Mouse (Mus musculus) limb, embryonic 14.5 days (tissue): Measurements from ENCODE around the gene Lrp2bp. TPM values are rescaled to one million over a fixed set of nuclear protein-coding genes. Genes with fewer than 3 reads are reported as not detected.

Source experiments
- ATAC-seq: fragments of 200-750 bp; cut with Nextera tagmentation; 2 replicates; pipeline ENCODE4 v1.8.0; 2017; ENCODE audit warnings: low read depth, moderate number of reproducible peaks, moderate TSS enrichment; ENCODE audit not compliant: low FRiP score
- DNase-seq: peaks from one replicate; pipeline ENCODE4 v3.0.0-alpha.2; 2015; ENCODE audit warnings: low spot score
- H3K27ac ChIP-seq: fragments of 300-500 bp; sonication (generic); replicated peaks from 2 replicates; pipeline ENCODE4 v1.5.1; 2014; ENCODE audit warnings: low read depth, mild to moderate bottlenecking, low read length, moderate library complexity, mixed read lengths
- H3K27me3 ChIP-seq: fragments of 300-500 bp; sonication (generic); 2 replicates; pipeline ENCODE4 v1.6.1; 2014; ENCODE audit warnings: low read length, mixed read lengths; ENCODE audit not compliant: control insufficient read depth, insufficient read depth
- H3K36me3 ChIP-seq: fragments of 300-500 bp; sonication (generic); 2 replicates; pipeline ENCODE4 v1.6.1; 2014; ENCODE audit warnings: mild to moderate bottlenecking, low read length, moderate library complexity, mixed read lengths; ENCODE audit not compliant: control insufficient read depth, insufficient read depth
- H3K4me1 ChIP-seq: fragments of 300-500 bp; sonication (generic); 2 replicates; pipeline ENCODE4 v1.6.1; 2014; ENCODE audit warnings: antibody characterized with exemption, low read length, mixed read lengths; ENCODE audit not compliant: control insufficient read depth, insufficient read depth
- H3K4me2 ChIP-seq: fragments of 300-500 bp; sonication (generic); replicated peaks from 2 replicates; pipeline ENCODE4 v1.6.1; 2014; ENCODE audit warnings: low read depth, mild to moderate bottlenecking, low read length, moderate library complexity; ENCODE audit not compliant: severe bottlenecking
- H3K4me3 ChIP-seq: fragments of 300-500 bp; sonication (generic); replicated peaks from 2 replicates; pipeline ENCODE4 v1.5.1; 2014; ENCODE audit warnings: low read length
- H3K9ac ChIP-seq: fragments of 300-500 bp; sonication (generic); 2 replicates; pipeline ENCODE4 v1.6.1; 2014; ENCODE audit warnings: mild to moderate bottlenecking, low read depth, low read length, moderate library complexity; ENCODE audit not compliant: severe bottlenecking
- H3K9me3 ChIP-seq: fragments of 300-500 bp; sonication (generic); 2 replicates; pipeline ENCODE4 v1.6.1; 2016; ENCODE audit warnings: low read length; ENCODE audit not compliant: control insufficient read depth
- POLR2A ChIP-seq: fragments of 200-500 bp; IDR thresholded peaks from 2 replicates; pipeline ENCODE4 v1.8.0; 2012; ENCODE audit warnings: inconsistent platforms, mild to moderate bottlenecking, moderate library complexity, borderline replicate concordance; ENCODE audit not compliant: insufficient read depth, insufficient read length; ENCODE audit errors: extremely low read depth
- WGBS: fragments of 180-500 bp; shearing (Covaris S2); extraction: QIAGEN DNeasy Blood & Tissue Kit; methylation state at CpG from one replicate; pipeline ENCODE4 v1.1.7; 2014; 5-methylcytosine and 5-hydroxymethylcytosine counted together
- polyA plus RNA-seq, 2 experiments: library from polyadenylated mRNA; depleted of rRNA in 1 of 2; stranded (reverse) in 1 of 2; unstranded in 1 of 2; fragments of >200 nt; fragmentation: Nextera tagmentation in 1 of 2; extraction: Ambion mirVana in 1 of 2; gene quantifications; 2 replicates each; pipeline versions ENCODE4 v1.2.1 to v1.2.3; 2012 to 2014

The Lrp2bp gene
- polyA plus RNA-seq, 2 experiments = 0.29 to 0.40 TPM

GRCm38 (mm10) chr8:45975837-45976468 is 23.1 kb upstream of the Lrp2bp start:
- H3K4me3 ChIP-seq = peak overlapping the region; percentile 71
- ATAC-seq (no peak), DNase-seq (peak; percentile 57)
- H3K4me2 ChIP-seq = peak overlapping the region; percentile 65
- no peaks in the 10 kb centered on the region for H3K9me3 ChIP-seq
- WGBS = 58% methylated on average over 11 of the region's 11 CpGs
- H3K36me3 ChIP-seq = peaks cover 13% of the 10 kb centered on the region
- peak overlapping the region; percentile 76 for H3K9ac ChIP-seq
- peaks cover 12% of the 10 kb centered on the region for H3K4me1 ChIP-seq
- TF ChIP-seq POLR2A = no peak
- H3K27ac ChIP-seq = peak overlapping the region; percentile 48
- no peaks in the 10 kb centered on the region for H3K27me3 ChIP-seq

GRCm38 (mm10) chr8:45986665-45987064 is 12.4 kb upstream of the Lrp2bp start:
- Histone ChIP-seq H3K4me1 (no peaks in the 10 kb centered on the region), H3K4me3 (no peak overlapping the region), H3K27me3 (no peaks in the 10 kb centered on the region), H3K27ac (no peak overlapping the region), H3K4me2 (no peak overlapping the region), H3K9ac (no peak overlapping the region), H3K36me3 (peaks cover 58% of the 10 kb centered on the region), H3K9me3 (no peaks in the 10 kb centered on the region)
- no peak for ATAC-seq
- no peak for TF ChIP-seq POLR2A
- 50% methylated on average over 3 of the region's 3 CpGs for WGBS
- DNase-seq = no peak

- H3K4me2 ChIP-seq = no peak overlapping the region
- no peak overlapping the region for H3K27ac ChIP-seq
- peaks cover 49% of the 10 kb centered on the region for H3K36me3 ChIP-seq
- H3K9ac ChIP-seq = no peak overlapping the region
- H3K9me3 ChIP-seq = no peaks in the 10 kb centered on the region
- H3K4me3 ChIP-seq = no peak overlapping the region
- TF ChIP-seq POLR2A = no peak
- DNase-seq = no peak
- no peaks in the 10 kb centered on the region for H3K4me1 ChIP-seq
- no peak for ATAC-seq
- WGBS = 45% methylated on average over 2 of the region's 2 CpGs
- H3K27me3 ChIP-seq = no peaks in the 10 kb centered on the region
These were observed 10.9 kb upstream of the Lrp2bp start for GRCm38 (mm10) chr8:45988189-45988588.

- no peaks in the 10 kb centered on the region for H3K4me1 ChIP-seq
- TF ChIP-seq POLR2A = no peak
- no peak overlapping the region for H3K4me2 ChIP-seq
- no peak overlapping the region for H3K27ac ChIP-seq
- H3K9me3 ChIP-seq = no peaks in the 10 kb centered on the region
- no peaks in the 10 kb centered on the region for H3K27me3 ChIP-seq
- no peak overlapping the region for H3K9ac ChIP-seq
- H3K36me3 ChIP-seq = peaks cover 49% of the 10 kb centered on the region
- ATAC-seq (no peak), DNase-seq (no peak)
- 89% methylated on average over 4 of the region's 4 CpGs for WGBS
- H3K4me3 ChIP-seq = no peak overlapping the region
These were observed 8.3 kb upstream of the Lrp2bp start for GRCm38 (mm10) chr8:45990631-45991310.

GRCm38 (mm10) chr8:45994111-45994510 is 5.0 kb upstream of the Lrp2bp start:
- Histone ChIP-seq H3K9me3 (no peaks in the 10 kb centered on the region), H3K4me2 (no peak overlapping the region), H3K36me3 (peaks cover 58% of the 10 kb centered on the region), H3K4me1 (no peaks in the 10 kb centered on the region), H3K27me3 (no peaks in the 10 kb centered on the region), H3K9ac (no peak overlapping the region), H3K27ac (no peak overlapping the region), H3K4me3 (no peak overlapping the region)
- no peak for TF ChIP-seq POLR2A
- 97% methylated on average over 2 of the region's 2 CpGs for WGBS
- DNase-seq (no peak), ATAC-seq (no peak)
